Mouse (Mus musculus): ENCODE data around the gene Gpr162. TPM values are rescaled to one million over a fixed set of nuclear protein-coding genes. Genes with fewer than 3 reads are reported as not detected.
A peak's percentile ranks its signal among the peaks of the same experiment; 100 is the strongest.

Gene Gpr162
- polyA plus RNA-seq, 1 experiment from 2014 or later = 2.7 TPM

DNA sequence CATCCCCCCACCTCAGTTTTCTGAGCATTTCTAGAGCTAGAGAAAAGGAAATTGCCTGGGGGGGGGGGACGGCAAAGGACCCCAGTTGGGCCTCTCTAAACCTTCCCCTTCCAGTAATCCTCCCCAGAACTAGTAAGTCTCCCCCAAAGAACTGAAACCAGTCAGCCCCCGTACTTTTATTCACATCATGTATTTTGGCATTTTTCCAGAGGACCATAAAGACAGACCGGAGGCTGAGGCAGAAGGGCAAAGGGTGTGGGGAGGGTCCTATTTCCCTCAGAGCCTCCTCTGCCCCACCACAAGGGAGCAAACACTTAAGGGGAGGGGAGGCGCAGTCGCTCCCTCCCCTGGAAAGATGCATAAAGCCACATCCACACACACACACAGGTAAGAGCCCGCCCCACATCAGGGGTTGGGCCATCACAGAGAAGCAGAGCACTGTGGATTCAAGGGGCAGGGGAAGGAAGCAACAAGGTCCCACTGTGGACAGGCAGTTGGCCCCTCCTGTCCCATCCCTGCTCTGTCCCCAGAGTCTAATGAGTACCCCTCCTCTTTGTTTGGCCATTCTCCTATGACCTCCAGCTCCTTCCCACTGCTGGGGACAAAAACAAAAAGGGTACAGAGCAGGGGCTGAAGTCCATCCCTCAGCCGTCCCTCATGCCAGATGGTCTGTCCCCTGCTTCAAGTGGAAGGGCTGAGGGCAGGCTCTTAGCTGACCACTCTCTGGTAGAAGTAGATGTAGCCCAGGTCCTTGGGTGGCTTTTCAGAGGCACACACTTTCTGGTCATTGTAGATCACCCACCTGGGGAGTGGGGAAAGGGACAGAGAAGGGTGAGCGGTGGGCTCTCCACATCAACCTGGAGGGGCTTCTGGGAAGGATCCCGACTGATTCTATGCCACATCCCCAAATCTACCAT, 48.7 kb downstream of the Gpr162 start:
- H3K9ac ChIP-seq (ENCODE audit: low read length) = no peak overlapping the region
- DNase-seq (ENCODE audit: low spot score) (no peak), ATAC-seq (replicated peaks; ENCODE audit: low FRiP score) (no peak)
- H3K4me2 ChIP-seq (ENCODE audit: low read depth, low read length, severe bottlenecking) = no peak overlapping the region
- H3K27me3 ChIP-seq (ENCODE audit: control insufficient read depth, insufficient read depth, low read length) = no peaks in the 10 kb centered on the region
- peaks cover 24% of the 10 kb centered on the region; the same call in 1 of the 2 replicates for H3K36me3 ChIP-seq (ENCODE audit: control insufficient read depth, insufficient read depth, low read length)
- H3K4me1 ChIP-seq (replicated peaks; ENCODE audit: control insufficient read depth, insufficient read depth, low read length) = peaks cover 10% of the 10 kb centered on the region; the same call in 1 of the 2 replicates
- no peak overlapping the region for H3K27ac ChIP-seq (ENCODE audit: low read depth, low read length)
- no peaks in the 10 kb centered on the region for H3K9me3 ChIP-seq (ENCODE audit: control insufficient read depth, low read length)
- WGBS = 76% methylated on average over 9 of the region's 9 CpGs
- H3K4me3 ChIP-seq (ENCODE audit: low read depth, low read length) = no peak overlapping the region

DNA sequence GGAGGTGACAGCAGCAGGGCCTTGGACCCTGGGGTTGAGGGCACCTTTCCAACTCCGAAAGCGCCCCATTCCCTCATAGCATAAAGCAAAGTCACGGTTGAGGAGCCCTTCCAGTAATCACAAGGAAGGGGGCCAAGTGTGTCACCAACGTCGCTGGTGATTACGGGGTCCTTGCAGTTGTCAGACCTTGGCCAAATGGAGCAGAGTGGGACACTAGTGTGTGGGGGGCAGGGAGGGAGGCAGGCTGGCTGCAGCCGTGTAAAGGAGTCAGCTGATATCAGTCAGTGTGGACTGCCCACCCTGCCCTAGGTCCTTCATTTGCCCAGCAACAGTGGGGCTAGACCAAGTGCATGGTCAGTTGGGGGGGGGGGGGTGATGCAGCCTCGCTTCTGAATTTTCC, 49.3 kb downstream of the Gpr162 start:
- Histone ChIP-seq H3K27ac (ENCODE audit: low read depth, low read length) (0 out of 2 replicates have a peak overlapping the region, but pooled peaks have one; percentile 48), H3K9me3 (ENCODE audit: control insufficient read depth, low read length) (no peaks in the 10 kb centered on the region), H3K27me3 (ENCODE audit: control insufficient read depth, insufficient read depth, low read length) (no peaks in the 10 kb centered on the region), H3K4me2 (ENCODE audit: low read depth, low read length, severe bottlenecking) (peak overlapping the region; percentile 42; the same call in 1 of the 2 replicates), H3K4me1 (replicated peaks; ENCODE audit: control insufficient read depth, insufficient read depth, low read length) (peaks cover 17% of the 10 kb centered on the region), H3K36me3 (ENCODE audit: control insufficient read depth, insufficient read depth, low read length) (peaks cover 18% of the 10 kb centered on the region; the same call in 1 of the 2 replicates), H3K9ac (ENCODE audit: low read length) (no peak overlapping the region; the same call in 1 of the 2 replicates), H3K4me3 (ENCODE audit: low read depth, low read length) (peak overlapping the region; percentile 76)
- WGBS = 56% methylated on average over 8 of the region's 8 CpGs
- no peak for DNase-seq (ENCODE audit: low spot score)
- peak; percentile 34 for ATAC-seq (replicated peaks; ENCODE audit: low FRiP score)

DNA sequence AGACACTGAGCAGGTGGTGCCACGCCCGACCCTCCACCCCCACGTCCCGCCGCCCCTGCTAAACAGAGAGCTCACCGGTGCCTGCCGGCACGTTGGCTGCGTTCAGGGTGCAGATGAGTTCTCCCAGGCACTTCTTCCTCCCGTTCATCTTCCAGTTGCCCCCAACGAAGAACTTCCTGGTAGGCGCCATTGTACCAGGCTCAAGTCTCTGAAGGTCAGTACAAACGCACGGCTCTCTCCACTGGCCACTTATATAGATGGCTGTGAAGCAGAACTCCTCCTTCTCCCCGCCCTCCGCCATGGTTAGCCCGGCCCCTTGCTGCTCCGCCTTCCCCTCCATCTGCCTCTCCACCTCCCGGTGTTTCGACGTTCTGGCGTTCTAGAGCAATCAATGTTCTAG, 49.9 kb downstream of the Gpr162 start, which contains the start of gene Tpi1:
Gene Tpi1 (minus strand): TSS at position 364 of the 400 bp plus-strand sequence.
- Histone ChIP-seq H3K9ac (ENCODE audit: low read length) (peak within 1 kb of the TSS; percentile 89), H3K27ac (ENCODE audit: low read depth, low read length) (peak within 1 kb of the TSS; percentile 85), H3K9me3 (ENCODE audit: control insufficient read depth, low read length) (no peaks in the 10 kb centered on the region), H3K36me3 (ENCODE audit: control insufficient read depth, insufficient read depth, low read length) (peaks cover 16% of the 10 kb centered on the region; the same call in 1 of the 2 replicates), H3K4me3 (ENCODE audit: low read depth, low read length) (peak within 1 kb of the TSS; percentile 76), H3K27me3 (ENCODE audit: control insufficient read depth, insufficient read depth, low read length) (no peaks in the 10 kb centered on the region), H3K4me1 (replicated peaks; ENCODE audit: control insufficient read depth, insufficient read depth, low read length) (peaks cover 21% of the 10 kb centered on the region), H3K4me2 (ENCODE audit: low read depth, low read length, severe bottlenecking) (peak within 1 kb of the TSS; percentile 42)
- WGBS = 0% methylated on average over 22 of the region's 22 CpGs
- peak; percentile 93 for DNase-seq (ENCODE audit: low spot score)
- peak; percentile 87 for ATAC-seq (replicated peaks; ENCODE audit: low FRiP score)

DNA sequence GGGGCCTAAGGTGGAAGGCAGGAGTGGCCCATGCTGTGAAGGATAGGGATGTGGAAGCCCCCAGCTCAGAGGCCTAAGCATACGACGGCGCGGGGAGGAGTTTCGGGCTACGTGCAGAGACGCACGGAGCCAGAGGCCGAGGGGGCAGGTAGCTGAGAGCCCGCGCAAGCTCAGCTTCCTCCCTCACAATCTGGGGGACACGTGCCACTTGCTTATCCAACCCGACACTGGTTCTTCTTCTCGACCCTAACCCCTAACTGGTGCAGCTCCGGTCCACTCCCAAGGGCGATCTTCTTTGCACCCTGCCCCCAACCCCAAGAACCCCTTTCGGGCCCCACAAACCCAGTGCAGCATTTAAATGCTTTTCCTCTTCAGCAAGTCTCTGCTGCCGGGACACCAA, 50.3 kb downstream of the Gpr162 start:
- Histone ChIP-seq H3K9me3 (ENCODE audit: control insufficient read depth, low read length) (no peaks in the 10 kb centered on the region), H3K4me2 (ENCODE audit: low read depth, low read length, severe bottlenecking) (peak overlapping the region; percentile 42), H3K27me3 (ENCODE audit: control insufficient read depth, insufficient read depth, low read length) (no peaks in the 10 kb centered on the region), H3K36me3 (ENCODE audit: control insufficient read depth, insufficient read depth, low read length) (peaks cover 16% of the 10 kb centered on the region; the same call in 1 of the 2 replicates), H3K27ac (ENCODE audit: low read depth, low read length) (peak overlapping the region; percentile 85), H3K4me3 (ENCODE audit: low read depth, low read length) (peak overlapping the region; percentile 76), H3K9ac (ENCODE audit: low read length) (peak overlapping the region; percentile 89), H3K4me1 (replicated peaks; ENCODE audit: control insufficient read depth, insufficient read depth, low read length) (peaks cover 21% of the 10 kb centered on the region)
- peak; percentile 88 for DNase-seq (ENCODE audit: low spot score)
- under 1% methylated on average over 18 of the region's 18 CpGs for WGBS
- peak; percentile 68 for ATAC-seq (replicated peaks; ENCODE audit: low FRiP score)

DNA sequence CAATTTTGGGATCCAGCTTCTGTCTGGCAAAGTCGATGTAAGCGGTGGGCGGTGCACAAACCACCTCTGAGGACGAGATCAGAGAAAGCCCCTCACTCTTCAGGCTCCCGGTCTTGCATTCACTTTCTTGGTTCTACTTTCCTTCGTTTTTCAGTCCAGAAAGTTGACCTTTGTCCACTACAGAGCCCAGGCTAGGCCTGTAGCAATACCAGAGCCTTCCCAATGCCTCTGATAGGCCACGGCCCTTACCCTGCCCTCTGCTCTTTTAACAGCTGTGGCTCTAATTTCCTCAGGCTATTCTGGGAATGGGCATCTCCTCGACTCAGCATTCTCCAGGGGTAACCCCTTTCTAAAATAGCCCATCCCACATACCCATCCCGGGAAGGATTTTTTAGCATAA, 50.9 kb downstream of the Gpr162 start:
- Histone ChIP-seq H3K9me3 (ENCODE audit: control insufficient read depth, low read length) (no peaks in the 10 kb centered on the region), H3K27me3 (ENCODE audit: control insufficient read depth, insufficient read depth, low read length) (no peaks in the 10 kb centered on the region), H3K9ac (ENCODE audit: low read length) (peak overlapping the region; percentile 89), H3K4me2 (ENCODE audit: low read depth, low read length, severe bottlenecking) (peak overlapping the region; percentile 42), H3K4me1 (replicated peaks; ENCODE audit: control insufficient read depth, insufficient read depth, low read length) (peaks cover 21% of the 10 kb centered on the region), H3K27ac (ENCODE audit: low read depth, low read length) (peak overlapping the region; percentile 85), H3K4me3 (ENCODE audit: low read depth, low read length) (peak overlapping the region; percentile 76), H3K36me3 (ENCODE audit: control insufficient read depth, insufficient read depth, low read length) (peaks cover 16% of the 10 kb centered on the region; the same call in 1 of the 2 replicates)
- DNase-seq (ENCODE audit: low spot score) (no peak), ATAC-seq (replicated peaks; ENCODE audit: low FRiP score) (no peak)
- WGBS = 20% methylated on average over 9 of the region's 9 CpGs

DNA sequence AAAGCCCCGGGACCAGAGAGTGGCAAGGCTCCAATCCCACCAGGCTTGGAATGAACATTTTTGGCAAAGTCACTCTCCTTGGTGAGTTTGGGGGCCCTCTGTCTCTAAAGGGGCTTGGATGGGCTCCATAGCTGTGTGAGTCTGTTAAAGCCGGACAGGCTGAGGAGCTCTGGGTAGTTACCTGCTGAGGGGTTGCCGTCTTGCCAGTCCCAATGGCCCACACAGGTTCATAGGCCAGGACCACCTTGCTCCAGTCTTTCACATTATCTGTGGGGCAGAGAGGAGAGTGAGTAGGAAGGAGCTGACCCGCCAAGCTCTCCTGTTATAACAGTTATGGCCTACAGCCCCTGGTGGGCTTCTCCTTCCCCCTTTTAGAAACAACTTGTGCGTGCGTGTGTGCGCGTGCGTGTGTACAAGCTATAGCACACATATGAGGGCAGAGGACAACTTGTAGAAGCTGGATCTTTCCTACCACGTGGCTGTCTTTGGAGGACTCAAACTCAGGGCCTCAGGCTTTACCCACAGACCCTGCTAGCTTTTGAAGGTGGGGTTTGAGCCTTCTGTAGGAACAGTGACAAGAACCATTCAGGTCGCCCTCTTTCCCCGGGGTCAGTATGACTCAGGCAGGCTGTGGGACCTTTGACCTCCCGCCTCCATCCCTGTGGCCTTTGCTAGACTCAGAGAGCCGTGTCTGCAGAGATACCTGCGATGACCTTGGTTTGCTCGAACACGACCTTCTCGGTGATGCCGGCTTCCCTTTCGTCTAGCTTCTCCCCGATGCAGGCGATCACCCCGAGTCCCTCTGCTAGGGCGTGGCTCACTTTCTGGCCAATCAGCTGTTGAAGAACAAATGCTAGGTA, 51.9 kb downstream of the Gpr162 start:
- Histone ChIP-seq H3K4me2 (ENCODE audit: low read depth, low read length, severe bottlenecking) (peak overlapping the region; percentile 42), H3K27ac (ENCODE audit: low read depth, low read length) (no peak overlapping the region), H3K9me3 (ENCODE audit: control insufficient read depth, low read length) (no peaks in the 10 kb centered on the region), H3K27me3 (ENCODE audit: control insufficient read depth, insufficient read depth, low read length) (no peaks in the 10 kb centered on the region), H3K9ac (ENCODE audit: low read length) (no peak overlapping the region; the same call in 1 of the 2 replicates), H3K4me3 (ENCODE audit: low read depth, low read length) (peak overlapping the region; percentile 76), H3K4me1 (replicated peaks; ENCODE audit: control insufficient read depth, insufficient read depth, low read length) (peaks cover 21% of the 10 kb centered on the region), H3K36me3 (ENCODE audit: control insufficient read depth, insufficient read depth, low read length) (peaks cover 11% of the 10 kb centered on the region; the same call in 1 of the 2 replicates)
- ATAC-seq (replicated peaks; ENCODE audit: low FRiP score) (no peak), DNase-seq (ENCODE audit: low spot score) (no peak)
- WGBS = 87% methylated on average over 24 of the region's 24 CpGs

DNA sequence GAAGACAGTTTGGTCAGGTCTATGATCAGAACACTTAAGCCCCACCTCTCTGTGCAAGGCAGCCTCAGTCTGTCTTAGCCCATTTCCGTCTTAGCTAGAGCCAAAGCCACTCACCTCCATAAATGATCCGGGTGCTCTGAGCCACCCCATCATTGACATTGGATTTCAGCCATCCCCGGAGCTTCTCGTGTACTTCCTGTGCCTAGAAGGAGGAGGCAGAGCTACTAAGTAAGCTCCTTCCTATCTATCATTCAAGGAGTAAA, 52.4 kb downstream of the Gpr162 start:
- no peak for DNase-seq (ENCODE audit: low spot score)
- H3K4me2 ChIP-seq (ENCODE audit: low read depth, low read length, severe bottlenecking) = no peak overlapping the region
- WGBS = 90% methylated on average over 4 of the region's 4 CpGs
- no peak for ATAC-seq (replicated peaks; ENCODE audit: low FRiP score)
- H3K9ac ChIP-seq (ENCODE audit: low read length) = no peak overlapping the region
- no peak overlapping the region for H3K27ac ChIP-seq (ENCODE audit: low read depth, low read length)
- H3K4me1 ChIP-seq (replicated peaks; ENCODE audit: control insufficient read depth, insufficient read depth, low read length) = peaks cover 21% of the 10 kb centered on the region
- H3K4me3 ChIP-seq (ENCODE audit: low read depth, low read length) = no peak overlapping the region
- no peaks in the 10 kb centered on the region for H3K9me3 ChIP-seq (ENCODE audit: control insufficient read depth, low read length)
- peaks cover 11% of the 10 kb centered on the region; the same call in 1 of the 2 replicates for H3K36me3 ChIP-seq (ENCODE audit: control insufficient read depth, insufficient read depth, low read length)
- H3K27me3 ChIP-seq (ENCODE audit: control insufficient read depth, insufficient read depth, low read length) = no peaks in the 10 kb centered on the region

All from forebrain, embryonic 11.5 days (tissue).